8 mouse cellular contexts compared by ENCODE assay signal in the genomic region with DNA sequence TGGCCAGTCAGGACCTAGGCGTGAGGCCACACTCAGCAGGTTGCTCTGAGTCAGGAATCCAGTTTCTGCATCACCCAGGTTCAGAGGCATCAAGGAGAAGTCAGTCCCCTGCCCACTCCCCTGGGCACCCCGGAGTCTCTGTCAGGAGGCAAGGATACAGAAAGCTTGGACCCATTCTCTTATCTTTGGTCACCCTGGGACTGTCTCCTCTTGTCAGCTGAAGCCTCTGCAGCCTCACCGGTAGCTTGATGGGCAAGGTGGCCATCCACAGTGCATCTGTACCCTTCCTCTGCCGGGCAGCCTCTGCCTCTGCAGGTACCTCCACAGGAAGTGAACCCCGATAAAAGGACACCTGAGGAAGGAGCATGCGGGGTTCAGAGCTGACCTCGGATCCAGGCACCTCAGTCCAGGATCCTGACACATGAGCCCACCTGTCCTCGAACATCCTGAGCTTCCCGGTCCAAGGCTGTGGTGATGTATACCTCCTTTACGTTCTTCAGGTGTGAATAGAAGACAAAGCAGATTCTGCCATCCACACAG. TPM values are rescaled to one million over a fixed set of nuclear protein-coding genes. Genes with fewer than 3 reads are reported as not detected.
"Had no signal": no experiment of that assay in that cellular context is flagged by ENCODE, and none has a peak within 500 bp of the region (broad histone marks: within the 10 kb centered on the region; RNA-seq: fewer than 3 reads in every experiment).

No protein-coding gene starts in this region.

- H3K9me3 ChIP-seq: midbrain, embryonic 12.5 days; stomach, embryonic 15.5 days had no signal

- H3K27ac ChIP-seq: left cerebral cortex, adult 2 months; liver, embryonic 14.5 days; midbrain, embryonic 12.5 days; stomach, embryonic 15.5 days had no signal

- H3K9ac ChIP-seq: liver, embryonic 14.5 days; midbrain, embryonic 12.5 days; stomach, embryonic 15.5 days had no signal

- H3K27me3 ChIP-seq: midbrain, embryonic 12.5 days; stomach, embryonic 15.5 days had no signal

- DNase-seq: kidney, adult 8-10 months; lung, adult 18-20 months had no signal

- H3K4me3 ChIP-seq: left cerebral cortex, adult 2 months; midbrain, embryonic 12.5 days; stomach, embryonic 15.5 days had no signal

- H3K4me2 ChIP-seq: midbrain, embryonic 12.5 days; stomach, embryonic 15.5 days had no signal

RNA-seq across cellular contexts. Expression of gene Cend1, which starts 9.9 kb away (rescaled TPM):
- total RNA-seq: liver, adult 2 months; megakaryocyte-erythroid progenitor cell, adult 5-6 weeks had no signal
- polyA plus RNA-seq: liver, embryonic 14.5 days had no signal
